Mouse (Mus musculus): ENCODE results near the gene Grik1. TPM values are rescaled to one million over a fixed set of nuclear protein-coding genes. Genes with fewer than 3 reads are reported as not detected.

Grik1 gene
- polyA plus RNA-seq, 1 experiment: not detected

- Histone ChIP-seq H3K79me3 (ENCODE audit: low read depth) (no peaks in the 10 kb centered on the region), H3K36me3 (ENCODE audit: control insufficient read depth, insufficient read depth) (no peaks in the 10 kb centered on the region), H3K27me3 (ENCODE audit: control insufficient read depth, insufficient read depth, insufficient read length) (no peaks in the 10 kb centered on the region), H3ac (ENCODE audit: control insufficient read depth, insufficient read length, low read depth) (no peak overlapping the region), H3K79me2 (ENCODE audit: control insufficient read depth, insufficient read depth) (no peaks in the 10 kb centered on the region), H3K4me3 (ENCODE audit: insufficient read depth, poor library complexity, severe bottlenecking) (no peak overlapping the region)
- no peak for TF ChIP-seq FOSL1 (IDR thresholded peaks at IDR 0.05; ENCODE audit: insufficient read depth, low read length, poor library complexity, severe bottlenecking)
- TF ChIP-seq MYOD1 (IDR thresholded peaks at IDR 0.05; ENCODE audit: control insufficient read depth, insufficient read length, low read depth): no peak
- TF ChIP-seq MYOG (IDR thresholded peaks at IDR 0.05; ENCODE audit: control insufficient read depth, extremely low read depth, insufficient read length): no peak
- no peak for TF ChIP-seq CEBPB (IDR thresholded peaks at IDR 0.05; ENCODE audit: low read depth)
- no peak for TF ChIP-seq MAX (IDR thresholded peaks at IDR 0.05)
- TF ChIP-seq USF1 (IDR thresholded peaks at IDR 0.05; ENCODE audit: low read depth): no peak
- no peak for TF ChIP-seq CTCF (IDR thresholded peaks at IDR 0.05; ENCODE audit: control insufficient read depth, insufficient read depth, insufficient read length)
Measured at GRCm38 (mm10) chr16:88256101-88256500, 34.0 kb downstream of the Grik1 start.

GRCm38 (mm10) chr16:88252676-88253075 lies 37.4 kb downstream of the Grik1 start:
- no peak overlapping the region for H3K4me3 ChIP-seq (ENCODE audit: insufficient read depth, poor library complexity, severe bottlenecking)
- H3ac ChIP-seq (ENCODE audit: control insufficient read depth, insufficient read length, low read depth): no peak overlapping the region
- H3K79me3 ChIP-seq (ENCODE audit: low read depth): no peaks in the 10 kb centered on the region
- no peaks in the 10 kb centered on the region for H3K79me2 ChIP-seq (ENCODE audit: control insufficient read depth, insufficient read depth)
- no peaks in the 10 kb centered on the region for H3K36me3 ChIP-seq (ENCODE audit: control insufficient read depth, insufficient read depth)
- no peaks in the 10 kb centered on the region for H3K27me3 ChIP-seq (ENCODE audit: control insufficient read depth, insufficient read depth, insufficient read length)
- TF ChIP-seq CTCF (IDR thresholded peaks at IDR 0.05; ENCODE audit: control insufficient read depth, insufficient read depth, insufficient read length) (no peak), MYOG (IDR thresholded peaks at IDR 0.05; ENCODE audit: control insufficient read depth, extremely low read depth, insufficient read length) (no peak), CEBPB (IDR thresholded peaks at IDR 0.05; ENCODE audit: low read depth) (no peak), MAX (IDR thresholded peaks at IDR 0.05) (no peak), USF1 (IDR thresholded peaks at IDR 0.05; ENCODE audit: low read depth) (no peak), FOSL1 (IDR thresholded peaks at IDR 0.05; ENCODE audit: insufficient read depth, low read length, poor library complexity, severe bottlenecking) (no peak), MYOD1 (IDR thresholded peaks at IDR 0.05; ENCODE audit: control insufficient read depth, insufficient read length, low read depth) (no peak)

- no peak for TF ChIP-seq MYOG (IDR thresholded peaks at IDR 0.05; ENCODE audit: control insufficient read depth, extremely low read depth, insufficient read length)
- TF ChIP-seq CEBPB (IDR thresholded peaks at IDR 0.05; ENCODE audit: low read depth): no peak
- TF ChIP-seq MAX (IDR thresholded peaks at IDR 0.05): no peak
- TF ChIP-seq MYOD1 (IDR thresholded peaks at IDR 0.05; ENCODE audit: control insufficient read depth, insufficient read length, low read depth): no peak
- TF ChIP-seq USF1 (IDR thresholded peaks at IDR 0.05; ENCODE audit: low read depth): no peak
- TF ChIP-seq CTCF (IDR thresholded peaks at IDR 0.05; ENCODE audit: control insufficient read depth, insufficient read depth, insufficient read length): no peak
- TF ChIP-seq FOSL1 (IDR thresholded peaks at IDR 0.05; ENCODE audit: insufficient read depth, low read length, poor library complexity, severe bottlenecking): no peak
- Histone ChIP-seq H3K79me2 (ENCODE audit: control insufficient read depth, insufficient read depth) (no peaks in the 10 kb centered on the region), H3K36me3 (ENCODE audit: control insufficient read depth, insufficient read depth) (no peaks in the 10 kb centered on the region), H3K79me3 (ENCODE audit: low read depth) (no peaks in the 10 kb centered on the region), H3ac (ENCODE audit: control insufficient read depth, insufficient read length, low read depth) (no peak overlapping the region), H3K27me3 (ENCODE audit: control insufficient read depth, insufficient read depth, insufficient read length) (no peaks in the 10 kb centered on the region), H3K4me3 (ENCODE audit: insufficient read depth, poor library complexity, severe bottlenecking) (no peak overlapping the region)
Measured at GRCm38 (mm10) chr16:88251049-88251448, 39.0 kb downstream of the Grik1 start.

- TF ChIP-seq MAX (IDR thresholded peaks at IDR 0.05) (no peak), USF1 (IDR thresholded peaks at IDR 0.05; ENCODE audit: low read depth) (no peak)
- H3K79me3 ChIP-seq (ENCODE audit: low read depth): no peaks in the 10 kb centered on the region
- no peaks in the 10 kb centered on the region for H3K36me3 ChIP-seq (ENCODE audit: control insufficient read depth, insufficient read depth)
- H3K27me3 ChIP-seq (ENCODE audit: control insufficient read depth, insufficient read depth, insufficient read length): no peaks in the 10 kb centered on the region
- no peaks in the 10 kb centered on the region for H3K79me2 ChIP-seq (ENCODE audit: control insufficient read depth, insufficient read depth)
- H3ac ChIP-seq (ENCODE audit: control insufficient read depth, insufficient read length, low read depth): no peak overlapping the region
- H3K4me3 ChIP-seq (ENCODE audit: insufficient read depth, poor library complexity, severe bottlenecking): no peak overlapping the region
Measured at GRCm38 (mm10) chr16:88249825-88250224, 40.2 kb downstream of the Grik1 start.

GRCm38 (mm10) chr16:88247586-88247985 lies 42.5 kb downstream of the Grik1 start:
- Histone ChIP-seq H3K79me3 (ENCODE audit: low read depth) (no peaks in the 10 kb centered on the region), H3K27me3 (ENCODE audit: control insufficient read depth, insufficient read depth, insufficient read length) (no peaks in the 10 kb centered on the region), H3ac (ENCODE audit: control insufficient read depth, insufficient read length, low read depth) (no peak overlapping the region), H3K79me2 (ENCODE audit: control insufficient read depth, insufficient read depth) (no peaks in the 10 kb centered on the region), H3K36me3 (ENCODE audit: control insufficient read depth, insufficient read depth) (no peaks in the 10 kb centered on the region), H3K4me3 (ENCODE audit: insufficient read depth, poor library complexity, severe bottlenecking) (no peak overlapping the region)
- no peak for TF ChIP-seq CEBPB (IDR thresholded peaks at IDR 0.05; ENCODE audit: low read depth)
- TF ChIP-seq MYOG (IDR thresholded peaks at IDR 0.05; ENCODE audit: control insufficient read depth, extremely low read depth, insufficient read length): no peak
- no peak for TF ChIP-seq USF1 (IDR thresholded peaks at IDR 0.05; ENCODE audit: low read depth)
- no peak for TF ChIP-seq CTCF (IDR thresholded peaks at IDR 0.05; ENCODE audit: control insufficient read depth, insufficient read depth, insufficient read length)
- no peak for TF ChIP-seq MAX (IDR thresholded peaks at IDR 0.05)
- TF ChIP-seq MYOD1 (IDR thresholded peaks at IDR 0.05; ENCODE audit: control insufficient read depth, insufficient read length, low read depth): no peak
- TF ChIP-seq FOSL1 (IDR thresholded peaks at IDR 0.05; ENCODE audit: insufficient read depth, low read length, poor library complexity, severe bottlenecking): no peak

- no peaks in the 10 kb centered on the region for H3K36me3 ChIP-seq (ENCODE audit: control insufficient read depth, insufficient read depth)
- H3K79me2 ChIP-seq (ENCODE audit: control insufficient read depth, insufficient read depth): no peaks in the 10 kb centered on the region
- H3K27me3 ChIP-seq (ENCODE audit: control insufficient read depth, insufficient read depth, insufficient read length): no peaks in the 10 kb centered on the region
Measured at GRCm38 (mm10) chr16:88244658-88245057, 45.4 kb downstream of the Grik1 start.

More at GRCm38 (mm10) chr16:88244658-88245057, 45.4 kb downstream of the Grik1 start:
- H3K4me3 ChIP-seq (ENCODE audit: insufficient read depth, poor library complexity, severe bottlenecking): no peak overlapping the region
- no peak for TF ChIP-seq CTCF (IDR thresholded peaks at IDR 0.05; ENCODE audit: control insufficient read depth, insufficient read depth, insufficient read length)
- no peak for TF ChIP-seq MYOD1 (IDR thresholded peaks at IDR 0.05; ENCODE audit: control insufficient read depth, insufficient read length, low read depth)
- no peak for TF ChIP-seq MYOG (IDR thresholded peaks at IDR 0.05; ENCODE audit: control insufficient read depth, extremely low read depth, insufficient read length)
- no peak for TF ChIP-seq USF1 (IDR thresholded peaks at IDR 0.05; ENCODE audit: low read depth)
- H3ac ChIP-seq (ENCODE audit: control insufficient read depth, insufficient read length, low read depth): no peak overlapping the region
- no peaks in the 10 kb centered on the region for H3K79me3 ChIP-seq (ENCODE audit: low read depth)
